Mouse (Mus musculus) forebrain, embryonic 10.5 days (tissue): Measurements from ENCODE around the gene Tmem41b. TPM values are rescaled to one million over a fixed set of nuclear protein-coding genes. Genes with fewer than 3 reads are reported as not detected.
"Not testable (repeated sequence)": the region's sequence is repeated elsewhere in the genome, so short reads cannot be mapped to it uniquely, and the experiment has no call there.

Experiments used
- DNase-seq: peaks from one replicate; pipeline ENCODE4 v3.0.0-alpha.2; 2017; ENCODE audit warnings: low spot score; ENCODE audit errors: extremely low spot score
- H3K27ac ChIP-seq: fragments of 300-500 bp; sonication (generic); 2 replicates; pipeline ENCODE4 v1.5.1; 2016; ENCODE audit warnings: mild to moderate bottlenecking
- H3K27me3 ChIP-seq: fragments of 300-500 bp; sonication (generic); 2 replicates; pipeline ENCODE4 v1.6.1; 2016; ENCODE audit warnings: mild to moderate bottlenecking; ENCODE audit not compliant: poor library complexity, severe bottlenecking
- H3K36me3 ChIP-seq: fragments of 300-500 bp; sonication (generic); replicated peaks from 2 replicates; pipeline ENCODE4 v1.6.1; 2016; ENCODE audit warnings: mild to moderate bottlenecking, moderate library complexity
- H3K4me1 ChIP-seq: fragments of 300-500 bp; sonication (generic); 2 replicates; pipeline ENCODE4 v1.6.1; 2016
- H3K4me3 ChIP-seq: fragments of 300-500 bp; sonication (generic); 2 replicates; pipeline ENCODE4 v1.5.1; 2016; ENCODE audit warnings: mild to moderate bottlenecking, moderate library complexity
- H3K9me3 ChIP-seq: fragments of 300-500 bp; sonication (generic); 2 replicates; pipeline ENCODE4 v1.6.1; 2016; ENCODE audit warnings: mild to moderate bottlenecking, moderate library complexity
- WGBS: fragments of 180-500 bp; shearing (Covaris S2); methylation state at CpG from one replicate; pipeline ENCODE4 v1.1.7; 2016; 5-methylcytosine and 5-hydroxymethylcytosine counted together
- polyA plus RNA-seq: library from polyadenylated mRNA; unstranded; fragments of >200 nt; fragmentation: Nextera tagmentation; extraction: Ambion mirVana; gene quantifications from 2 replicates; pipeline ENCODE4 v1.2.1, GENCODE M21; 2016

Gene Tmem41b
- polyA plus RNA-seq, 1 experiment from 2014 or later, result 66.1 TPM

- DNase-seq, result peak; percentile 36
- Histone ChIP-seq H3K9me3 (no peaks in the 10 kb centered on the region), H3K4me1 (peaks cover 7% of the 10 kb centered on the region), H3K27ac (peak overlapping the region; percentile 12; the same call in 1 of the 2 replicates), H3K4me3 (peak overlapping the region; percentile 24), H3K36me3 (no peaks in the 10 kb centered on the region), H3K27me3 (0 out of 2 replicates have a peak, but pooled peaks cover 7% of the 10 kb centered on the region)
- WGBS, result 17% methylated on average over 20 of the region's 20 CpGs
Observed at GRCm38 (mm10) chr7:110002968-110003367, 16.2 kb upstream of the Tmem41b start.

DNA sequence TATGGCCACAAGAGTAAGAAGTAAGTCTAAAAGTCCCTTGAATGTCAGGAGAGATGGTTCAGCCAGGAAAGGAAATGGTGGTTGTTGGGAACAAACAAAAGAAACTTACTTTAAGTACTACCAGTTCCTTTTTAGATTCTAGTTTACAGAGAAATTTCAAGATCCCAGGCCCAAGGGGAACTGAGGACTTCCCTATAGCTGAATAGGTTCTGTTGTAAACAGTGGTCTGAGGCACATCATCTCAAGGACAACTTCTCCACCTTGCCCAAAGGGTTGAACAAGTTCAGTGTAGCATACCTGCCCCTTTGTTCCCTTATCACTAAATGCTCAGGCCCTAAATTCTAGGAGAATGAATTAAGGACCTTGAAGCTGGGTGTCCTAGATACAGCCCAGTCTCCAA lies 15.4 kb upstream of the Tmem41b start:
- H3K27ac ChIP-seq, result no peak overlapping the region
- H3K4me1 ChIP-seq, result peaks cover 7% of the 10 kb centered on the region
- DNase-seq, result no peak
- H3K9me3 ChIP-seq, result no peaks in the 10 kb centered on the region
- no peaks in the 10 kb centered on the region for H3K36me3 ChIP-seq
- H3K27me3 ChIP-seq, result 0 out of 2 replicates have a peak, but pooled peaks cover 7% of the 10 kb centered on the region
- no peak overlapping the region for H3K4me3 ChIP-seq

- Histone ChIP-seq H3K4me1 (peaks cover 7% of the 10 kb centered on the region), H3K9me3 (no peaks in the 10 kb centered on the region), H3K27me3 (0 out of 2 replicates have a peak, but pooled peaks cover 7% of the 10 kb centered on the region), H3K27ac (no peak overlapping the region), H3K4me3 (no peak overlapping the region), H3K36me3 (no peaks in the 10 kb centered on the region)
- DNase-seq, result no peak
- WGBS, result 90% methylated on average over 4 of the region's 4 CpGs
Observed at GRCm38 (mm10) chr7:109998388-109998787, 11.7 kb upstream of the Tmem41b start.

DNA sequence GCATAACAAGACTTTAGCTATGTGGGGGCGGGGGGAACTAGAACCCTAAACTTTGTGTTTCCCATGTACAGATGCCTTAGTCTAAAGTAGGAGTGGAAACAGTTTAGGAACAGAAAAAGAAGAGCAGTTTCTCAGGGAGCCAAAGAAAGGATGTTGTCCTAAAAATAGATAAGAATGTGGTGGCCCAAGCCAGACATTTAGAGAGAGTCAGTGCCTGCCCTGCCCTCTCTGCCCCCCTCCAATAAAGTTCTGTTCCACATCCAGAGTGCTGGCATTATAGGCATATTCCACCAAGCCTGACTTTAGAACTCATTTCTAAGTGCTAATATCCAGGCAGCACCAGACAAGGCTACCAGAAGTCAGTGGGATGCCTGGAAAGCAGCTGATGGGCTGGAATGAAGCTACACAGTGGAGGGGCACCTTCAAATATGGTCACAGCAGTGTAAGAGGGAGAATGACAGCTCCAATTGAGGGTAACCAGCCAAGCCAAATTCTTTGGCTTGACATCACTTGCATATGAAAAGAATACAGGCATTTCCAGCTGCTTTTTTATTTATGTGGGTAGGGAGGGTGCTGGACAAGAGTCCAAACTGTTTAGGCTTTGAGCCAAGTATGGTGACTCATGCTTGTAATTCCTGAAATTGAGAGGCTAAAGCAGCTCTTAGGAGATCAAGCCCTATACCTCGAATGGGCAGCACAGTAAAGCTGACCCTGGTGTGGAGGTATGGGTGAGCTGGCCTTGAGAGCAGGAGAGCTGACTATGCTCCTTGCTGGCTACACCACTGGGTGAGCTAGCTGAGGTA lies 6.6 kb upstream of the Tmem41b start:
- H3K4me1 ChIP-seq, result no peaks in the 10 kb centered on the region
- DNase-seq, result no peak

DNA sequence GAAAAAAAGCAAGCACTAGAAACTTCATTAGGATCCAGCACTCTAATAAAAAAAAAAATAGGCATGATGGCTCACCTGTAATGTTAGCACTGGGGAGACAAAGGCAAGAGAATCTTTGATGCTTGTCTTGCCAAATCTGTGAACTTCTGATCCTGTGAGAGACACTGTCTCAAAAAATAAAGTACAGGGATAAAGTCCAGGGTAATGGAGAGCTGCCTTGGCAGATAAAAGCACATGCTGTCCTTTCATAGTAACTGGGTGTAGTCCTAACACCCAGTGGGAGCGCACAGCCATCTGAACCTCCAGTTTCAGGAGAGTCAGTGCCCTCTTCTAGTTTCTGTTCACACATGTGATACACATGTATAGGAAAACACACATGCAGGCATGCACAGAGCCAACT lies 4.6 kb upstream of the Tmem41b start:
- H3K27me3 ChIP-seq, result no peaks in the 10 kb centered on the region
- no peaks in the 10 kb centered on the region for H3K4me1 ChIP-seq
- no peaks in the 10 kb centered on the region for H3K36me3 ChIP-seq
- H3K9me3 ChIP-seq, result no peaks in the 10 kb centered on the region
- H3K4me3 ChIP-seq, result no peak overlapping the region
- no peak for DNase-seq
- H3K27ac ChIP-seq, result no peak overlapping the region
- 100% methylated on average over 1 of the region's 1 CpGs for WGBS

More for the DNA sequence above, 6.6 kb upstream of the Tmem41b start:
- no peak overlapping the region for H3K4me3 ChIP-seq
- no peaks in the 10 kb centered on the region for H3K9me3 ChIP-seq
- WGBS, result 63% methylated on average over 2 of the region's 2 CpGs
- H3K27me3 ChIP-seq, result no peaks in the 10 kb centered on the region
- no peak overlapping the region for H3K27ac ChIP-seq
- H3K36me3 ChIP-seq, result no peaks in the 10 kb centered on the region

GRCm38 (mm10) chr7:109986133-109986669 lies 528 bp downstream of the Tmem41b start:
- WGBS, result under 1% methylated on average over 43 of the region's 43 CpGs
- peak overlapping the region; percentile 87 for H3K27ac ChIP-seq
- H3K4me1 ChIP-seq, result peaks cover 14% of the 10 kb centered on the region
- peak overlapping the region; percentile 79 for H3K4me3 ChIP-seq
- no peaks in the 10 kb centered on the region for H3K27me3 ChIP-seq
- H3K9me3 ChIP-seq, result no peaks in the 10 kb centered on the region
- peak; percentile 99 for DNase-seq
- peaks cover 25% of the 10 kb centered on the region for H3K36me3 ChIP-seq

- H3K36me3 ChIP-seq, result peaks cover 26% of the 10 kb centered on the region
- H3K9me3 ChIP-seq, result no peaks in the 10 kb centered on the region
- peak overlapping the region; percentile 87 for H3K27ac ChIP-seq
- peaks cover 14% of the 10 kb centered on the region for H3K4me1 ChIP-seq
- peak overlapping the region; percentile 79 for H3K4me3 ChIP-seq
- H3K27me3 ChIP-seq, result no peaks in the 10 kb centered on the region
- DNase-seq, result no peak
- WGBS, result under 1% methylated on average over 27 of the region's 27 CpGs
Observed at GRCm38 (mm10) chr7:109985661-109986132, 1.0 kb downstream of the Tmem41b start.

DNA sequence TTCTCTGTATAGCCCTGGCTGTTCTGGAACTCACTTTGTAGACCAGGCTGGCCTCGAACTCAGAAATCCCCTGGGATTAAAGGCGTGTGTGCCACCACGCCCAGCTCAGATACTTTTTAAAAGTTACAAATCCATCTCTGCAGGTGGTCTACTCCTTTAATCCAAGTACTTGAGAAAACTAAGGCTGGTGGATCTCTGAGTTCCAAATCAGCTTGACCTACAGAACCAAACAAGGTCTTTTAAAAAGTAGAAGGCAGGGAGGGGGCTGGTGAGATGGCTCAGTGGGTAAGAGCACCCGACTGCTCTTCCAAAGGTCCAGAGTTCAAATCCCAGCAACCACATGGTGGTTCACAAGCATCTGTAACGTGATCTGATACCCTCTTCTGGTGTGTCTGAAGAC lies 2.1 kb downstream of the Tmem41b start:
- H3K27ac ChIP-seq, DNase-seq, H3K27me3 ChIP-seq, H3K9me3 ChIP-seq: not testable (repeated sequence)
- Histone ChIP-seq H3K4me3 (peak overlapping the region; percentile 79; the same call in 1 of the 2 replicates), H3K36me3 (peaks cover 37% of the 10 kb centered on the region), H3K4me1 (peaks cover 14% of the 10 kb centered on the region)
- WGBS, result 80% methylated on average over 5 of the region's 5 CpGs

- DNase-seq, H3K27ac ChIP-seq, H3K4me1 ChIP-seq, H3K27me3 ChIP-seq, H3K9me3 ChIP-seq, H3K4me3 ChIP-seq: not testable (repeated sequence)
- peaks cover 82% of the 10 kb centered on the region for H3K36me3 ChIP-seq
- 78% methylated on average over 5 of the region's 5 CpGs for WGBS
Observed at GRCm38 (mm10) chr7:109977131-109977530, 9.6 kb downstream of the Tmem41b start.

DNA sequence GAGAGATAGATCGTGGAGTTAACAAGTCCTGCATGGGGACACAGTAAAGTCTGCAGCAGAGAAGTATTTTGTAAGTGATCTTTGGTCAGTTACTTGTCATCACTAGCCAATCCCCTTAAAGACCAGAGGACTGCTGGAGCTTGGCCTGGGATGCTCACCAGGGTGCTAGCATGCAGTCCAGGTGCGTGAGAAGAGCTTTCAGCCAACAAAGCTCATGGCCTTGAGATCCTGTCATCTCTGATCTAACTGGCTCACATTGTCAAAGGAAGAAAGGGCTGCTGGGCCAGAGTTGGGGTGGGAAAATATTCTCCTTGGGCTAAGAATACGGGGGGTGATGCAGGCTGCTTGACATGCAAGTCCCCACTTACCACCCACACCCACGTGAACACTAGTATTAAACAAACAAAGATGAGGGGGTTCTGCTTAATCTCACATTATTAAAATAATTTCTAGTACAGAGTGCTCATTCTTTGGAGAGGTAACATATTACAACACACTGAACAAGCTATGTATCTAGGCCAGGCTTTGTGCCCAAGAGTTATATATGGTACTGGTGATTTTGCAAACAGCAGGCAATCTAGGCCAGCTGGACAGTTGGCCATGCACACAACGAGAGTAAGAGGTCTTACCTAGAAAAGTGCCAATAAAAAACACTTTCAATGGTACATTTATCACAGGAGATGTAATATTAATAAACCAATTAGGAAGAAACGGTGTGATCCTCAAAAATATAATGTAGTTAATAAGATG lies 10.6 kb downstream of the Tmem41b start:
- Histone ChIP-seq H3K27ac (no peak overlapping the region), H3K4me3 (no peak overlapping the region), H3K9me3 (no peaks in the 10 kb centered on the region), H3K36me3 (peaks cover 73% of the 10 kb centered on the region), H3K4me1 (no peaks in the 10 kb centered on the region), H3K27me3 (no peaks in the 10 kb centered on the region)
- DNase-seq, result no peak
- WGBS, result 95% methylated on average over 6 of the region's 6 CpGs

DNA sequence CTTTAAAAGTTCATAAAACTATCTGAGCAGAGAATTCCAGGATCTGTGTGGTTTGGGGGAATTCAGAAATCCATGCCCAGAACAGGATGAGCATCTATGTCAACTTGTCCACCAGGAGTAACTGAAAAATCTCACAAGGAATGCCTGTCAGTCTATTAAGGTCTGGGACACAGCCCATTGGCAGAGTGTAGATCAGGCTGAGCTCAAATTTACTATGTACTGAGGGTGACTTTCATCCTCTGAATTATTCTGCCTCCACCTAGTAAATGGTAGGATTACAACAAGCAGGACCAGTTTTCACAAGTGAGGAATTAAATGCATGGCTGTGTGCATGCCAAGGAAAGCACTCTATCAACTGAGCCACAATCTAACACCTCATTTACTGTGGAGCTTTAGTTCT lies 17.2 kb downstream of the Tmem41b start:
- Histone ChIP-seq H3K4me1 (peaks cover 5% of the 10 kb centered on the region), H3K27ac (no peak overlapping the region), H3K27me3 (no peaks in the 10 kb centered on the region), H3K36me3 (peaks cover 15% of the 10 kb centered on the region), H3K9me3 (no peaks in the 10 kb centered on the region), H3K4me3 (no peak overlapping the region)
- no peak for DNase-seq

- H3K9me3 ChIP-seq, result no peaks in the 10 kb centered on the region
- no peak for DNase-seq
- WGBS, result 24% methylated on average over 2 of the region's 2 CpGs
- H3K27me3 ChIP-seq, result no peaks in the 10 kb centered on the region
- no peak overlapping the region for H3K27ac ChIP-seq
- H3K36me3 ChIP-seq, result peaks cover 14% of the 10 kb centered on the region
- no peak overlapping the region for H3K4me3 ChIP-seq
- peaks cover 5% of the 10 kb centered on the region for H3K4me1 ChIP-seq
Observed at GRCm38 (mm10) chr7:109968924-109969450, 17.7 kb downstream of the Tmem41b start.
